Mouse (Mus musculus) intestine, postnatal 0 days (tissue): Measurements from ENCODE around the gene Tsga10ip. TPM values are rescaled to one million over a fixed set of nuclear protein-coding genes. Genes with fewer than 3 reads are reported as not detected.

Experiments
- ATAC-seq: fragments of 200-750 bp; cut with Nextera tagmentation; 2 replicates; pipeline ENCODE4 v1.8.0; 2017; ENCODE audit warnings: mild to moderate bottlenecking, moderate TSS enrichment, moderate library complexity
- H3K27ac ChIP-seq: fragments of 300-500 bp; sonication (generic); 2 replicates; pipeline ENCODE4 v1.5.1; 2014; ENCODE audit warnings: mild to moderate bottlenecking, low read depth, low read length, moderate library complexity
- H3K27me3 ChIP-seq: fragments of 300-500 bp; sonication (generic); replicated peaks from 2 replicates; pipeline ENCODE4 v1.6.1; 2014; ENCODE audit warnings: low read length, mixed read lengths; ENCODE audit not compliant: control insufficient read depth, insufficient read depth
- H3K36me3 ChIP-seq: fragments of 300-500 bp; sonication (generic); 2 replicates; pipeline ENCODE4 v1.6.1; 2014; ENCODE audit warnings: mild to moderate bottlenecking, moderate library complexity; ENCODE audit not compliant: control insufficient read depth, insufficient read depth
- H3K4me1 ChIP-seq: fragments of 300-500 bp; sonication (generic); replicated peaks from 2 replicates; pipeline ENCODE4 v1.6.1; 2014; ENCODE audit warnings: antibody characterized with exemption, low read length, mixed read lengths; ENCODE audit not compliant: control insufficient read depth, insufficient read depth
- H3K4me2 ChIP-seq: fragments of 300-500 bp; sonication (generic); replicated peaks from 2 replicates; pipeline ENCODE4 v1.6.1; 2014; ENCODE audit warnings: low read depth, mild to moderate bottlenecking, moderate library complexity
- H3K4me3 ChIP-seq: fragments of 300-500 bp; sonication (generic); 2 replicates; pipeline ENCODE4 v1.5.1; 2014; ENCODE audit warnings: low read depth, low read length
- H3K9ac ChIP-seq: fragments of 300-500 bp; sonication (generic); 2 replicates; pipeline ENCODE4 v1.6.1; 2014; ENCODE audit warnings: mild to moderate bottlenecking, low read depth, low read length
- H3K9me3 ChIP-seq: fragments of 300-500 bp; sonication (generic); 2 replicates; pipeline ENCODE4 v1.6.1; 2016; ENCODE audit warnings: mixed run types; ENCODE audit not compliant: control insufficient read depth
- CTCF ChIP-seq: sonication (generic); IDR thresholded peaks from 2 replicates; pipeline ENCODE4 v1.5.1; 2016; ENCODE audit warnings: low read depth, mild to moderate bottlenecking, control low read depth, antibody characterized with exemption, moderate library complexity
- WGBS: fragments of 180-500 bp; shearing (Covaris S2); extraction: QIAGEN DNeasy Blood & Tissue Kit; methylation state at CpG from one replicate; pipeline ENCODE4 v1.1.7; 2014; 5-methylcytosine and 5-hydroxymethylcytosine counted together
- polyA plus RNA-seq: library from polyadenylated mRNA; unstranded; fragments of >200 nt; fragmentation: Nextera tagmentation; extraction: Ambion mirVana; gene quantifications from 2 replicates; pipeline ENCODE4 v1.2.1, GENCODE M21; 2015

The Tsga10ip gene
- polyA plus RNA-seq, 1 experiment from 2014 or later: 0.27 TPM

- peak; percentile 91 for ATAC-seq
These were observed 13.6 kb downstream of the Tsga10ip start, which contains the start of gene Sart1 for GRCm38 (mm10) chr19:5388588-5389242. Gene Sart1 (minus strand): TSS chr19:5388703.

GRCm38 (mm10) chr19:5388011-5388441 is 14.3 kb downstream of the Tsga10ip start:
- H3K36me3 ChIP-seq: peaks cover 28% of the 10 kb centered on the region
- peak overlapping the region; percentile 93 for H3K4me3 ChIP-seq
- H3K4me2 ChIP-seq: peak overlapping the region; percentile 64
- H3K4me1 ChIP-seq: peaks cover 8% of the 10 kb centered on the region
- ATAC-seq: peak; percentile 46; the same call in 1 of the 2 replicates
- TF ChIP-seq CTCF: no peak
- peak overlapping the region; percentile 88 for H3K27ac ChIP-seq
- no peaks in the 10 kb centered on the region for H3K27me3 ChIP-seq
- WGBS: under 1% methylated on average over 43 of the region's 43 CpGs
- peak overlapping the region; percentile 95 for H3K9ac ChIP-seq
- H3K9me3 ChIP-seq: no peaks in the 10 kb centered on the region

More at GRCm38 (mm10) chr19:5388588-5389242, 13.6 kb downstream of the Tsga10ip start, which contains the start of gene Sart1:
- H3K4me2 ChIP-seq: peak within 1 kb of the TSS; percentile 64
- H3K27me3 ChIP-seq: no peaks in the 10 kb centered on the region
- H3K36me3 ChIP-seq: peaks cover 21% of the 10 kb centered on the region
- H3K27ac ChIP-seq: peak within 1 kb of the TSS; percentile 88
- H3K4me3 ChIP-seq: peak within 1 kb of the TSS; percentile 93
- peak within 1 kb of the TSS; percentile 95 for H3K9ac ChIP-seq
- H3K4me1 ChIP-seq: peaks cover 8% of the 10 kb centered on the region
- no peaks in the 10 kb centered on the region for H3K9me3 ChIP-seq
- no peak for TF ChIP-seq CTCF
- 1% methylated on average over 43 of the region's 43 CpGs for WGBS

- TF ChIP-seq CTCF: no peak
- H3K4me1 ChIP-seq: peaks cover 5% of the 10 kb centered on the region
- H3K27me3 ChIP-seq: no peaks in the 10 kb centered on the region
- no peak overlapping the region; the same call in 1 of the 2 replicates for H3K27ac ChIP-seq
- no peak overlapping the region for H3K4me3 ChIP-seq
- peaks cover 61% of the 10 kb centered on the region for H3K36me3 ChIP-seq
- no peak overlapping the region for H3K4me2 ChIP-seq
- H3K9ac ChIP-seq: no peak overlapping the region
- 88% methylated on average over 8 of the region's 8 CpGs for WGBS
- no peak for ATAC-seq
- H3K9me3 ChIP-seq: no peaks in the 10 kb centered on the region
These were observed 17.6 kb downstream of the Tsga10ip start for GRCm38 (mm10) chr19:5384715-5385114.

- Histone ChIP-seq H3K27ac (no peak overlapping the region), H3K4me3 (no peak overlapping the region), H3K9me3 (no peaks in the 10 kb centered on the region), H3K4me1 (no peaks in the 10 kb centered on the region), H3K36me3 (peaks cover 73% of the 10 kb centered on the region), H3K9ac (no peak overlapping the region), H3K27me3 (no peaks in the 10 kb centered on the region), H3K4me2 (no peak overlapping the region)
- WGBS: 95% methylated on average over 12 of the region's 12 CpGs
- ATAC-seq: no peak
- no peak for TF ChIP-seq CTCF
These were observed 19.0 kb downstream of the Tsga10ip start for GRCm38 (mm10) chr19:5383326-5383725.

GRCm38 (mm10) chr19:5377446-5377845 is 24.9 kb downstream of the Tsga10ip start:
- H3K36me3 ChIP-seq: peaks cover 50% of the 10 kb centered on the region
- H3K27ac ChIP-seq: no peak overlapping the region
- no peak overlapping the region for H3K9ac ChIP-seq
- ATAC-seq: no peak
- H3K9me3 ChIP-seq: no peaks in the 10 kb centered on the region
- WGBS: 86% methylated on average over 1 of the region's 1 CpGs
- H3K4me2 ChIP-seq: no peak overlapping the region
- no peaks in the 10 kb centered on the region for H3K27me3 ChIP-seq
- H3K4me3 ChIP-seq: no peak overlapping the region
- no peaks in the 10 kb centered on the region; the same call in 1 of the 2 replicates for H3K4me1 ChIP-seq
- no peak for TF ChIP-seq CTCF

GRCm38 (mm10) chr19:5374748-5375147 is 27.6 kb downstream of the Tsga10ip start:
- ATAC-seq: peak; percentile 80
- 39% methylated on average over 4 of the region's 4 CpGs for WGBS
- no peaks in the 10 kb centered on the region; the same call in 1 of the 2 replicates for H3K4me1 ChIP-seq
- H3K9me3 ChIP-seq: no peaks in the 10 kb centered on the region
- peaks cover 45% of the 10 kb centered on the region for H3K36me3 ChIP-seq
- peak overlapping the region; percentile 95 for H3K27ac ChIP-seq
- no peak for TF ChIP-seq CTCF
- no peak overlapping the region for H3K4me2 ChIP-seq
- 0 out of 2 replicates have a peak overlapping the region, but pooled peaks have one; percentile 31 for H3K9ac ChIP-seq
- no peaks in the 10 kb centered on the region for H3K27me3 ChIP-seq
- H3K4me3 ChIP-seq: no peak overlapping the region
